Mouse (Mus musculus) embryonic facial prominence, embryonic 14.5 days (tissue): ENCODE results near the gene Terb2. TPM values are rescaled to one million over a fixed set of nuclear protein-coding genes. Genes with fewer than 3 reads are reported as not detected.

ENCODE experiments used
- ATAC-seq: fragments of 200-750 bp; cut with Nextera tagmentation; 2 replicates; pipeline ENCODE4 v1.8.0; 2017; ENCODE audit warnings: low read depth, moderate number of reproducible peaks, moderate TSS enrichment
- DNase-seq: peaks from one replicate; pipeline ENCODE4 v3.0.0-alpha.2; 2015; ENCODE audit warnings: low spot score
- H3K27ac ChIP-seq: fragments of 300-500 bp; sonication (generic); replicated peaks from 2 replicates; pipeline ENCODE4 v1.5.1; 2014; ENCODE audit warnings: low read depth, mild to moderate bottlenecking, low read length, moderate library complexity
- H3K27me3 ChIP-seq: fragments of 300-500 bp; sonication (generic); replicated peaks from 2 replicates; pipeline ENCODE4 v1.6.1; 2014; ENCODE audit warnings: low read length; ENCODE audit not compliant: control insufficient read depth, insufficient read depth
- H3K36me3 ChIP-seq: fragments of 300-500 bp; sonication (generic); 2 replicates; pipeline ENCODE4 v1.6.1; 2014; ENCODE audit warnings: low read length, mixed read lengths; ENCODE audit not compliant: control insufficient read depth, insufficient read depth
- H3K4me1 ChIP-seq: fragments of 300-500 bp; sonication (generic); 2 replicates; pipeline ENCODE4 v1.6.1; 2014; ENCODE audit warnings: antibody characterized with exemption, low read length; ENCODE audit not compliant: control insufficient read depth, insufficient read depth
- H3K4me2 ChIP-seq: fragments of 300-500 bp; sonication (generic); 2 replicates; pipeline ENCODE4 v1.6.1; 2014; ENCODE audit warnings: low read depth, mild to moderate bottlenecking, low read length, moderate library complexity, mixed read lengths
- H3K4me3 ChIP-seq: fragments of 300-500 bp; sonication (generic); 2 replicates; pipeline ENCODE4 v1.5.1; 2014; ENCODE audit warnings: low read depth, mild to moderate bottlenecking, low read length
- H3K9ac ChIP-seq: fragments of 300-500 bp; sonication (generic); 2 replicates; pipeline ENCODE4 v1.6.1; 2014; ENCODE audit warnings: low read depth, mild to moderate bottlenecking, low read length, moderate library complexity, mixed read lengths
- H3K9me3 ChIP-seq: fragments of 300-500 bp; sonication (generic); 2 replicates; pipeline ENCODE4 v1.6.1; 2016; ENCODE audit warnings: low read length; ENCODE audit not compliant: control insufficient read depth
- WGBS: fragments of 180-500 bp; shearing (Covaris S2); extraction: QIAGEN DNeasy Blood & Tissue Kit; methylation state at CpG from one replicate; pipeline ENCODE4 v1.1.7; 2014; 5-methylcytosine and 5-hydroxymethylcytosine counted together
- polyA plus RNA-seq: library from polyadenylated mRNA; unstranded; fragments of >200 nt; fragmentation: Nextera tagmentation; extraction: Ambion mirVana; gene quantifications from 2 replicates; pipeline ENCODE4 v1.2.1, GENCODE M21; 2014

Gene Terb2
- polyA plus RNA-seq, 1 experiment from 2014 or later = not detected

DNA sequence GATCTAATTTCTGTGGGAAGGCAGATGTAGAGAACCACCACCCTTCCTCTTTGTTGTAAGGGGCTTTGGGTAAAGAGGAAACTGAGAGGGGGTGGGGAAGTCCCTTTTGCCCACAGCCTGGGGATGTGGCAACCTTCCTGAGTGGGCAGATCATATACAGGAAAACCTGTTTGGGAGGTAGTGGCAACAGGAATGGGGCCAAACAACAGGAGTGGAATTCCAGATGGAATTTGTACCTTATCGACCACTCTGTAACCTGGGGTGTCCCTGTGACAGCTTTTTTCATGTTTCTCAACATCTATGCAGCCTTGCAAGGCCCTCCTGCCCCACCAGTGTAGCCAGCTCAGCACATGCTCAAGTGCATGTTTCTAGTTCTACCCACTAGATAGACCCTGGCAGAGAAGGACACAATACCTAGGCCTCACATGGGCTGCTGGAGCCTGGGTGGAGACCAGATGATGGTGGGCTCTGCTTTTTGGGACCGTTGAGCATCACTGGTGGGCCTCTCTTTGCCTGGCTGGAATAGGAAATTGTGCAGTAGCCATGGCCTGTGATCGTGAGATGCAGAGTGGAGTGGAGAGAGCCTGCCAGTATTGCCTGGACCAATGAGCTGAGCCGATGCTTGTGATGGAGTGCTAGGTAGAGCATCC, 29.9 kb upstream of the Terb2 start:
- ATAC-seq (no peak), DNase-seq (no peak)
- no peak overlapping the region for H3K27ac ChIP-seq
- no peaks in the 10 kb centered on the region for H3K9me3 ChIP-seq
- no peak overlapping the region for H3K4me2 ChIP-seq
- H3K36me3 ChIP-seq = peaks cover 10% of the 10 kb centered on the region; the same call in 1 of the 2 replicates
- H3K4me1 ChIP-seq = no peaks in the 10 kb centered on the region
- H3K9ac ChIP-seq = no peak overlapping the region
- H3K4me3 ChIP-seq = no peak overlapping the region
- 80% methylated on average over 4 of the region's 4 CpGs for WGBS
- H3K27me3 ChIP-seq = no peaks in the 10 kb centered on the region

DNA sequence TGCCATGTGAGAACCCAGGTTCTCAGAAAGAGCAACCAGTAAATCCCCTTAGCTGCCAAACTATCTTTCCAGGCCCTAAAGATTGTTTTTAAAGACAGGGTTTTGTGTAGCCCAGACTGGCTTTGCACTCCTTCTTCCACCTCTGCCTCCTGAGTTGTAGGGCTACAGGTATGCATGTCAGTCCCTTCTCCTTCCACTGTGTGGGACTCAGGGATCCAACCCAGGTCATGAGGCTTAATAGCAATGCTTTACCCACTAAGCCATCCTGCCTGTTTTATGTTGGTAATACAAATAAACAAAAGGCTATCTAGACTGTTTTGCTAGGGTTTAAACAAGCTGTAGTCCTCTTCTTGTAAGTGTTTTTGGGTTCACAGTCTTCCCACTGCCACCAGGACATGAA, 28.5 kb upstream of the Terb2 start:
- H3K4me2 ChIP-seq = no peak overlapping the region
- H3K27me3 ChIP-seq = no peaks in the 10 kb centered on the region
- ATAC-seq (no peak), DNase-seq (no peak)
- H3K36me3 ChIP-seq = peaks cover 3% of the 10 kb centered on the region; the same call in 1 of the 2 replicates
- no peak overlapping the region for H3K9ac ChIP-seq
- H3K4me3 ChIP-seq = no peak overlapping the region
- no peaks in the 10 kb centered on the region for H3K9me3 ChIP-seq
- H3K27ac ChIP-seq = no peak overlapping the region
- peaks cover 5% of the 10 kb centered on the region; the same call in 1 of the 2 replicates for H3K4me1 ChIP-seq

DNA sequence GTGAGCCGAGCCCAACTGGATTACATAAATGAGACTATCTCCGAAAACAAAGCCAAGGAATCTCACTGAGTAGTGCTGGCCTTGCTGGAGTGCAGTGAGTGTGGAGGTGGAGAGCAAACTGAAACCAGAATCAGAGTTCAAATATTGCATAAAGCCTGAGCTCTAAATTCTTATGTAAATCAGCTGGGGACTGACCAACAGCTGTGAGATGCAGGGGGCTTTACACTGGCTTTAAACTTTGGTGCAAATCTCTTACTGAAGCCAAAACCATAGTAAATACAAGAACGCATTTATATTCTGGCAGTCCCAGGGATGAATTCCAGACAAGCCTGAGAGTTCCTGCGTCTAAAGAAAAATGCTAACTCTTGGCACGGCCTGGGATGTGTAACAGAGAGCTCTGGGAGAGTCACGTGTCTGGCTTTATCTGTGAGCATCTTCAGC, 27.7 kb upstream of the Terb2 start:
- DNase-seq (peak; percentile 84), ATAC-seq (peak; percentile 77)
- Histone ChIP-seq H3K9ac (no peak overlapping the region), H3K9me3 (no peaks in the 10 kb centered on the region), H3K27ac (no peak overlapping the region), H3K4me3 (no peak overlapping the region), H3K27me3 (no peaks in the 10 kb centered on the region), H3K36me3 (peaks cover 3% of the 10 kb centered on the region; the same call in 1 of the 2 replicates), H3K4me2 (no peak overlapping the region), H3K4me1 (peaks cover 5% of the 10 kb centered on the region; the same call in 1 of the 2 replicates)
- 29% methylated on average over 6 of the region's 6 CpGs for WGBS

DNA sequence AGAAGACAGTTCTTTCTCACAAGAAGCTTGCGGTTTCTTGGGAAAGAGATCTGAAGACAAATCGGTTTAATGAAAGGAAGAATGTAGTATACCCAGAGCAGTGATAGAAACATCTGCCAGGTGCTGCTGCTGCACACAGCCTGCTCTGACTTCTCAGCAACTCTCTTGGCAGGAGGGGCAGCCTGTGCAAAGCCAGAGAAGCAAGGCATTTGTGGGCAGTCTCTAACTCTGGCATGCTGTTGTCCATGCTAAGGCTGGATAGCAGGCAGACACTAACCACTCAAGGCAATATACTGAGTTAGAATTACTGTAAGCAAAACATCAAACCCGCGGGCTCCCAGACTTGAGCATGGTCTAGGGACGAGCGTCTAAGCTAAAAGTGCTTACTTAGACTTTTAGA, 26.4 kb upstream of the Terb2 start:
- Histone ChIP-seq H3K4me2 (no peak overlapping the region), H3K36me3 (no peaks in the 10 kb centered on the region), H3K4me3 (no peak overlapping the region), H3K9me3 (no peaks in the 10 kb centered on the region), H3K9ac (no peak overlapping the region), H3K27ac (no peak overlapping the region), H3K4me1 (peaks cover 5% of the 10 kb centered on the region; the same call in 1 of the 2 replicates), H3K27me3 (no peaks in the 10 kb centered on the region)
- no peak for ATAC-seq
- 80% methylated on average over 6 of the region's 6 CpGs for WGBS
- no peak for DNase-seq

DNA sequence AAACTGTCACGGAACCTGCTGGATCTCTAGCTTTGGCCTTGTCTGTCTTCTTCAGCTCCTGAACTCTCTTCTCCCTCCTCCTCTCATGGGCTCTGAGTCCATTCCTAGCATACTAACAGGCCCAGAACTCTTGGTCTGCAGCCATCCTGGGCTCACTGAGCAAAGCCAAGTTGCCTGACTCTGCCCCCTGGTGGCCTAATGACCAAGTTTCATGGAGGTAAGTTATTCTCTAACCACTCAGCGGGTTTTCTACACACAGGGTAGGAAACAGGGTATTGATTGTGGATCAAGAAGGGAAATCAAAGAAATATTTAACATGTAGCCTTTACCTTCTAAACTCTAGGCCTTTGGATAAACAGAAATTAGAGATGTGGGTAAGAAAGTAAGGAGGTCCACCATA, 25.4 kb upstream of the Terb2 start, which contains the start of gene Trim69:
Gene Trim69 (plus strand): TSS at position 21 of the 400 bp plus-strand sequence.
- Histone ChIP-seq H3K4me1 (peaks cover 5% of the 10 kb centered on the region; the same call in 1 of the 2 replicates), H3K4me2 (no peak within 1 kb of the TSS), H3K27ac (no peak within 1 kb of the TSS), H3K9ac (no peak within 1 kb of the TSS), H3K9me3 (no peaks in the 10 kb centered on the region), H3K4me3 (no peak within 1 kb of the TSS), H3K36me3 (no peaks in the 10 kb centered on the region), H3K27me3 (no peaks in the 10 kb centered on the region)
- WGBS = 52% methylated on average over 2 of the region's 2 CpGs
- ATAC-seq (peak; percentile 54; the same call in 1 of the 2 replicates), DNase-seq (peak; percentile 82)

DNA sequence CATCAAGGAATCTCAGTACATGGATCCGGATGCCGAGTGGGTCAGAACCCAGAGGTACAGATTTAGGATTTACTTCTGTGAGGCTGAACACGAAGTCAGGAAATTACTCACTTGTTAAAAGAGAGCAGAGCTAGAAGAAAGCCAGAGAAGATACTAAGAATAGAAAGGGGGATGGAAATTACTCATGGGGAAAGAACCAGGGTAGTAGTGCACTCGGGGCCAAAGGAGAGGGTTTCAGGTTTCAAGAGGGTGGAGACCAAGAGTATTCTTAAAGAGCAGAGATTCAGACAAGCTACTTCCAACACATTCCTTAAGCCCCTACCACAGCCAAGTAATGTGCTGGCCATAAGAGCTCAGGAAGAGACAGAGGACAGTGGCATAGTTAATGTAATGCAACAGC, 24.5 kb upstream of the Terb2 start:
- 41% methylated on average over 4 of the region's 4 CpGs for WGBS
- DNase-seq = peak; percentile 38

DNA sequence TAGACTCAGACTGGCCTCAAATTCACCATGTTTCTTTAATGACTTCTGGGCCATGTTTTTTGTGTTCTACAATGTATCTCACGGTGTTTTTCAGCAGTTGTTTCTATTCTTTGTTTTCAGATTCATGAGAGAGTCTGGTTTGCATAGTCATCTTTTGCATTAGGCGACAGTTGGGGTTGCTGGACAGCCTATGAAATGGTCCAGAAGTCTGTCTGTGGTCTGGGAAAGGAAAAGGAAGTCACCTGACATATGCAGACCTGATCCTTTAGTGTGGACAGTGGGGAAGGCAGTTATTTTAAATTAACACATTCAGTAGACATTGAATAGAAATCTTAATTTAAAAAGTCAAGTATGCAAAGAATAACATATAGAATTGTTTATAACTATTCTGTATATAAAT, 23.5 kb upstream of the Terb2 start:
- no peaks in the 10 kb centered on the region for H3K27me3 ChIP-seq
- no peaks in the 10 kb centered on the region for H3K9me3 ChIP-seq
- 81% methylated on average over 2 of the region's 2 CpGs for WGBS
- ATAC-seq = no peak
- no peaks in the 10 kb centered on the region for H3K36me3 ChIP-seq
- H3K4me2 ChIP-seq = no peak overlapping the region
- no peak for DNase-seq
- no peak overlapping the region for H3K4me3 ChIP-seq
- peaks cover 5% of the 10 kb centered on the region; the same call in 1 of the 2 replicates for H3K4me1 ChIP-seq
- H3K9ac ChIP-seq = no peak overlapping the region
- no peak overlapping the region for H3K27ac ChIP-seq

More for the DNA sequence above, 24.5 kb upstream of the Terb2 start:
- H3K9me3 ChIP-seq = no peaks in the 10 kb centered on the region
- no peak overlapping the region for H3K27ac ChIP-seq
- no peak overlapping the region for H3K4me3 ChIP-seq
- H3K4me1 ChIP-seq = peaks cover 5% of the 10 kb centered on the region; the same call in 1 of the 2 replicates
- H3K9ac ChIP-seq = no peak overlapping the region
- H3K36me3 ChIP-seq = no peaks in the 10 kb centered on the region
- H3K27me3 ChIP-seq = no peaks in the 10 kb centered on the region
- ATAC-seq = peak; percentile 38; the same call in 1 of the 2 replicates
- H3K4me2 ChIP-seq = no peak overlapping the region

DNA sequence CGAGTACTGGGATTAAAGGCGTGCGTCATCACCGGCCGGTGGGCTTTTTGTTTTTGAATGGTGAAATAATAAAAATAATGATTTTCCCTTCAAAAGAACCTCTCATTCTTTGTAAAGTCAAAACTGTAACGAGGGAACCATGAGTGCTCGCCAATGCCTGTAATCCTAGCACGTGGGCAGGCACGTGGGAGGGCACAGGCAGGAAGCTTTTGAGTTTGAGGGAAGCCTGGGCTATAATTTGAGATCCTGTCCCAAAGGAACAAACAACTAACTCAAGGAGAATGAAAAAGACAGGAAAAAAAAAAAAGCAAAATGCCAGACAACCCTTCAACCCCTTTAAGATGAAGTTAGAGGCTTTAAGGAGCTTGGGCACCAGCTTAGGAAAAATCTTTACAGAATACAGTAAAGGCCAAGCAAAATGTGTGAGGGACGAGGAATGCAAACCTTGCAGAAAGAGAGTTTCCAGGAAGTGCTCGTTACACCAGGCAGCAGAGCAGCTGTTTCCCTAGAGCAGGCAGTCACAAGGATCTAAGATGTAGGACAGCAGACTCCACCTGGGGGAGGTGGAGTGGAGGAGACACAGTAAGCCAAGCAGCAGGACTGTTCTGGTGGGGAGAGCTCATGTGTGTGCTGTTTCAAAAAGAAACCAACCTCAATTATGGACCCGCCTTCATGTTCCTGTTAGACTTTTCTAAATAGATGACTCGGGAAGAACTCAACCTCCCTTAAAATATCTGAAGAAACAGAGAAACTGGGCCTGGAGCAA, 22.5 kb upstream of the Terb2 start:
- 0 out of 2 replicates have a peak overlapping the region, but pooled peaks have one; percentile 33 for H3K27ac ChIP-seq
- H3K9ac ChIP-seq = no peak overlapping the region
- H3K4me3 ChIP-seq = no peak overlapping the region
- ATAC-seq (no peak), DNase-seq (no peak)
- no peaks in the 10 kb centered on the region for H3K27me3 ChIP-seq
- peaks cover 5% of the 10 kb centered on the region; the same call in 1 of the 2 replicates for H3K4me1 ChIP-seq
- no peak overlapping the region for H3K4me2 ChIP-seq
- H3K36me3 ChIP-seq = no peaks in the 10 kb centered on the region
- WGBS = 65% methylated on average over 13 of the region's 13 CpGs
- H3K9me3 ChIP-seq = no peaks in the 10 kb centered on the region
